In genomic region chr11:107315475-107315874, GRCm38 (mm10) we compare ENCODE assay signal across 20 mouse cellular contexts.
DNase-seq lines count a peak whose midpoint lies in the region; ATAC-seq and TF ChIP-seq lines count a peak whose summit lies in the region.
"Had no signal": no experiment of that assay in that cellular context is flagged by ENCODE, and none has a peak within 500 bp of the region (broad histone marks: within the 10 kb centered on the region; RNA-seq: fewer than 3 reads in every experiment).

No protein-coding gene starts in this region.

- 63% methylated on average over 15 of the region's 15 CpGs for whole genome bisulfite sequencing in kidney, embryonic 15.5 days
- 78% methylated on average over 15 of the region's 15 CpGs for WGBS in midbrain, postnatal 0 days
- 85% methylated on average over 15 of the region's 15 CpGs for WGBS in midbrain, embryonic 14.5 days

- no peak for TF ChIP-seq CTCF in midbrain, postnatal 0 days (IDR thresholded peaks at IDR 0.05)

- H3K4me1 ChIP-seq in kidney, embryonic 15.5 days: peaks cover 14% of the 10 kb centered on the region
- H3K4me1 ChIP-seq in midbrain, postnatal 0 days (ENCODE audit: insufficient read depth, low read length): peaks cover 3% of the 10 kb centered on the region; the same call in 1 of the 2 replicates
- no peaks in the 10 kb centered on the region for H3K4me1 ChIP-seq in midbrain, embryonic 14.5 days (ENCODE audit: control insufficient read depth, insufficient read depth, low read length)
- H3K4me1 ChIP-seq in brown adipose tissue, adult 24 weeks (ENCODE audit: control insufficient read depth, insufficient read depth, insufficient read length, low read length): peaks cover 25% of the 10 kb centered on the region
- H3K4me1 ChIP-seq: limb, embryonic 13.5 days had no signal

- H3K36me3 ChIP-seq in kidney, embryonic 15.5 days: peaks cover 11% of the 10 kb centered on the region
- H3K36me3 ChIP-seq in midbrain, postnatal 0 days (ENCODE audit: insufficient read depth, low read length): no peaks in the 10 kb centered on the region
- no peaks in the 10 kb centered on the region for H3K36me3 ChIP-seq in midbrain, embryonic 14.5 days (ENCODE audit: control insufficient read depth, insufficient read depth, low read length)
- H3K36me3 ChIP-seq: lung, embryonic 15.5 days had no signal

- no peak overlapping the region for H3K9ac ChIP-seq in kidney, embryonic 15.5 days
- H3K9ac ChIP-seq in midbrain, postnatal 0 days (replicated peaks; ENCODE audit: low read length, poor library complexity, severe bottlenecking): no peak overlapping the region
- no peak overlapping the region for H3K9ac ChIP-seq in midbrain, embryonic 14.5 days (replicated peaks; ENCODE audit: low read length)
- H3K9ac ChIP-seq: hindbrain, embryonic 13.5 days; limb, embryonic 13.5 days; lung, embryonic 15.5 days; midbrain, embryonic 13.5 days had no signal

- H3K27ac ChIP-seq in kidney, embryonic 15.5 days: peak overlapping the region; percentile 37; the same call in 1 of the 2 replicates
- 0 out of 2 replicates have a peak overlapping the region, but pooled peaks have one; percentile 7 for H3K27ac ChIP-seq in midbrain, postnatal 0 days (ENCODE audit: low read depth, low read length)
- H3K27ac ChIP-seq in midbrain, embryonic 14.5 days (replicated peaks; ENCODE audit: low read depth, low read length): no peak overlapping the region
- peak overlapping the region; percentile 69 for H3K27ac ChIP-seq in brown adipose tissue, adult 24 weeks (replicated peaks; ENCODE audit: low read depth, low read length)
- H3K27ac ChIP-seq: hindbrain, embryonic 13.5 days; limb, embryonic 13.5 days; lung, embryonic 15.5 days; midbrain, embryonic 13.5 days had no signal

- no peaks in the 10 kb centered on the region for H3K27me3 ChIP-seq in kidney, embryonic 15.5 days
- no peaks in the 10 kb centered on the region for H3K27me3 ChIP-seq in midbrain, postnatal 0 days (ENCODE audit: insufficient read depth, low read length)
- H3K27me3 ChIP-seq in midbrain, embryonic 14.5 days (ENCODE audit: control insufficient read depth, insufficient read depth, low read length): no peaks in the 10 kb centered on the region
- H3K27me3 ChIP-seq: hindbrain, embryonic 13.5 days; limb, embryonic 13.5 days; lung, embryonic 15.5 days; midbrain, embryonic 13.5 days had no signal

- DNase-seq in gastrocnemius, postnatal 25 days: peak; percentile 30
- no peak for DNase-seq in gastrocnemius, postnatal 4 days (ENCODE audit: low spot score in 2 of 2)
- DNase-seq in kidney, postnatal 36 days: no peak
- no peak for DNase-seq in midbrain, postnatal 0 days (ENCODE audit: low spot score)
- DNase-seq in midbrain, embryonic 14.5 days: no peak
- no peak for DNase-seq in lung, postnatal 25 days (ENCODE audit: low spot score)
- DNase-seq: adrenal gland, postnatal 25 days; cerebellum, adult 2 months; cerebellum, postnatal 14 days; kidney, adult 11 months; lung, postnatal 36 days had no signal

- H3K4me3 ChIP-seq in kidney, embryonic 15.5 days (replicated peaks): no peak overlapping the region
- H3K4me3 ChIP-seq in midbrain, postnatal 0 days (ENCODE audit: low read depth, low read length): no peak overlapping the region
- no peak overlapping the region for H3K4me3 ChIP-seq in midbrain, embryonic 14.5 days (replicated peaks; ENCODE audit: low read depth, low read length)
- H3K4me3 ChIP-seq in brown adipose tissue, adult 24 weeks (ENCODE audit: insufficient read depth, low read depth, low read length): no peak overlapping the region
- H3K4me3 ChIP-seq: hindbrain, embryonic 13.5 days; limb, embryonic 13.5 days; lung, embryonic 15.5 days; midbrain, embryonic 13.5 days had no signal

- no peaks in the 10 kb centered on the region for H3K9me3 ChIP-seq in kidney, embryonic 15.5 days (replicated peaks)
- H3K9me3 ChIP-seq in midbrain, postnatal 0 days (ENCODE audit: low read length): no peaks in the 10 kb centered on the region
- no peaks in the 10 kb centered on the region for H3K9me3 ChIP-seq in midbrain, embryonic 14.5 days (ENCODE audit: control insufficient read depth, low read length)
- H3K9me3 ChIP-seq: hindbrain, embryonic 13.5 days; limb, embryonic 13.5 days; lung, embryonic 15.5 days; midbrain, embryonic 13.5 days had no signal

- no peak for ATAC-seq in kidney, embryonic 15.5 days (replicated peaks; ENCODE audit: low FRiP score)
- no peak for ATAC-seq in midbrain, postnatal 0 days (ENCODE audit: low FRiP score)
- ATAC-seq in midbrain, embryonic 14.5 days (ENCODE audit: low FRiP score, low TSS enrichment): no peak
- ATAC-seq: CD4-positive, CD25-positive, alpha-beta regulatory T cell, adult 4 months; forebrain, embryonic 14.5 days; midbrain, embryonic 13.5 days had no signal

- no peak overlapping the region for H3K4me2 ChIP-seq in kidney, embryonic 15.5 days
- no peak overlapping the region for H3K4me2 ChIP-seq in midbrain, postnatal 0 days (ENCODE audit: low read depth, low read length, poor library complexity, severe bottlenecking)
- H3K4me2 ChIP-seq in midbrain, embryonic 14.5 days (ENCODE audit: low read length): no peak overlapping the region
- H3K4me2 ChIP-seq: hindbrain, embryonic 13.5 days; limb, embryonic 13.5 days; liver, embryonic 11.5 days; lung, embryonic 15.5 days; midbrain, embryonic 13.5 days had no signal
